Mouse (Mus musculus): Measurements from ENCODE around the gene Prpf38b. TPM values are rescaled to one million over a fixed set of nuclear protein-coding genes. Genes with fewer than 3 reads are reported as not detected.
A peak's percentile ranks its signal among the peaks of the same experiment; 100 is the strongest.

Gene Prpf38b
- polyA plus RNA-seq, 1 experiment: 48.9 TPM

DNA sequence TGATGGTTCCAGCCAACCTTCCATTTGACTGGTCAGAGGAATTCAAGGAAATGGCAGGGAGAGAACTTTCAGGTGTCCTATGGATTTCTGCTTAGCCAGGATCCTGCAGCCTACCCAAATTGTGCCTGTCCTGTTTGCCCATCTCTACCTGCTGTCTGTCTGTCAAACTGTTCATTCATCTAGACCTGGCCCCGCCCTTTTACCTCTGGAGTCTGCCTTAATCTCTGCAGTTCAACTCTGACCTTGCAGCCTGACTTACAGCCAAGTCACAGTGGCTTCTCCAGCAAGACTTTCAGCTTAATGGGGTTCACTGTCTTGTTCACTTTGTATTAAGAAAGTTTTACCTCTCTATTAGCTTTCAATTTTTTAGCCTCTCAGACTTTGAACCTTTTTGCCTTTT is 14.8 kb upstream of the Prpf38b start:
- no peak for DNase-seq
- WGBS: 71% methylated on average over 1 of the region's 1 CpGs
- no peaks in the 10 kb centered on the region for H3K4me1 ChIP-seq (ENCODE audit: control insufficient read depth, insufficient read depth, low read length)
- TF ChIP-seq POLR2A (IDR thresholded peaks at IDR 0.05; ENCODE audit: borderline replicate concordance, extremely low read depth, low read depth, low read length) (no peak), CTCF (IDR thresholded peaks at IDR 0.05; ENCODE audit: insufficient read depth, low read length) (no peak)
- H3K4me3 ChIP-seq (replicated peaks; ENCODE audit: extremely low read depth, low read depth, low read length): no peak overlapping the region

GRCm38 (mm10) chr3:108925677-108926076 is 14.2 kb upstream of the Prpf38b start:
- DNase-seq: no peak
- H3K4me3 ChIP-seq (replicated peaks; ENCODE audit: extremely low read depth, low read depth, low read length): no peak overlapping the region
- TF ChIP-seq CTCF (IDR thresholded peaks at IDR 0.05; ENCODE audit: insufficient read depth, low read length) (no peak), POLR2A (IDR thresholded peaks at IDR 0.05; ENCODE audit: borderline replicate concordance, extremely low read depth, low read depth, low read length) (no peak)
- H3K4me1 ChIP-seq (ENCODE audit: control insufficient read depth, insufficient read depth, low read length): no peaks in the 10 kb centered on the region
- WGBS: 86% methylated on average over 4 of the region's 4 CpGs

DNA sequence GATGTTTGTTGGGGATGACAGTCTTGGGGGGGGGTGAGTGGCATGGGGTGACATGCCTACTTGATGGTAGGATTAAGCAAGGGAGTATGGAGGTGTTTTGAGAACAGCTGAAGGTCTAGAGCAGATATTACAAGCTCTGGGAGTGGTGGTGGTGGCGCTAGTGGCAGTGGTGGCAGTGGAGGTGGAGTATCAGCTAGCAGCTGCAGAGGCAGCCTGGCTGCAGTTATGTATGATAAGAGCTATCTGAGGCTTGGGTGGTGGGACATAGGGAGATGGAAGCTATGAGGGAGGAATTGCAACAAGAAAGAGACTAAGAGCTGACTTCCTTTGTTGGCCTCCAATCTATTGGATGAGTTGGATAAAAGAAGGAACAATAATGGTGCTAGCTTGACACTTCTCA is 10.3 kb upstream of the Prpf38b start:
- Histone ChIP-seq H3K4me1 (ENCODE audit: control insufficient read depth, insufficient read depth, low read length) (no peaks in the 10 kb centered on the region), H3K4me3 (replicated peaks; ENCODE audit: extremely low read depth, low read depth, low read length) (no peak overlapping the region)
- no peak for TF ChIP-seq CTCF (IDR thresholded peaks at IDR 0.05; ENCODE audit: insufficient read depth, low read length)
- TF ChIP-seq POLR2A (IDR thresholded peaks at IDR 0.05; ENCODE audit: borderline replicate concordance, extremely low read depth, low read depth, low read length): no peak
- WGBS: 96% methylated on average over 1 of the region's 1 CpGs
- no peak for DNase-seq

DNA sequence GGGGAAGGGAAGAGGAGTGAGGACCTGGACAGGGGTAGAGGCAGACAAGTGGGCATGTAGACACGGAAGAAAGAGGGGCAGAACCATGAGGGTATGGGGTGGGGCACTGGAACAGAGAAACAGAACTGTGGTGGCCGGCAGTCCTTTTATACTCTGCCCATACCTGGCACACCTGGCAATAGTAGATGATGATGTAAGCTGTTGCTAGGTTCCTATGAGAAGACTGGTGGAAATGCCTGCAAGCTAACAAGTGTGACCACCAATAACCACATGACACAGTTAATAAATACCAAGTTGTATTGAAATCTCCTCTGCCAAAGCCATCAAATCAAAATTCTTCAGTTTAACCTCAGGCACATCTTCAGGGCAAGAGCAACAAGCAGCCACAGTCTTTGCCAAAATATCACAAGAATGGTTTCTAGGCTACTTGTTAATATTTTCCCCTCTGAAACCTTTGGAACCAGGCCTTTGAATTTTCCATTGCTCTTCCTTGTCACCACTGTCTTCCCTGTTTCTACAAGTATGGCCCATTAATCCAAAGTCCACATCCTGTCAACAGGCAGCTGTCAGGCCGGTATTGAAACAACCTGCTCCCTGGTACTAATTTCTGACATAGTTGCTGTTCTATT is 9.0 kb upstream of the Prpf38b start:
- Histone ChIP-seq H3K4me3 (replicated peaks; ENCODE audit: extremely low read depth, low read depth, low read length) (no peak overlapping the region), H3K4me1 (ENCODE audit: control insufficient read depth, insufficient read depth, low read length) (no peaks in the 10 kb centered on the region)
- TF ChIP-seq CTCF (IDR thresholded peaks at IDR 0.05; ENCODE audit: insufficient read depth, low read length) (no peak), POLR2A (IDR thresholded peaks at IDR 0.05; ENCODE audit: borderline replicate concordance, extremely low read depth, low read depth, low read length) (no peak)
- DNase-seq: no peak
- WGBS: 81% methylated on average over 3 of the region's 3 CpGs

DNA sequence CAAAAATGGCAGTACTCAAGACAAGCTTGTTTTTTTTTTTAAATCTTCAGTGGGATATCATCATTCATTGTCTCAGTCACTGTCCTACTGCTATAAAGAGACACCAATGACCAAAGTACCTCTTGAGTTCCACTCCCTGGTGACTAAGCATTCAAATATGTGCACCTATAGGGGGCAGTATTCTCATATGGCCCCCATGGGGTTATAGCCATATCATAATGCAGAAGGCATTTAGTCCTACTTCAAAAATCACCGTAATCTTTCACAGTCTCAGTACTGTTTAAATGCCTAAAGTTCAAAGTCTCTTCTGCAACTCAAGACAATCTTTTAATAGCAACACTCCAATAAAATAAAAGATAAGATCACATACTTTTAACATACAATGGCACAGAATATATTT is 7.3 kb upstream of the Prpf38b start:
- 87% methylated on average over 1 of the region's 1 CpGs for WGBS
- H3K4me1 ChIP-seq (ENCODE audit: control insufficient read depth, insufficient read depth, low read length): no peaks in the 10 kb centered on the region
- TF ChIP-seq POLR2A (IDR thresholded peaks at IDR 0.05; ENCODE audit: borderline replicate concordance, extremely low read depth, low read depth, low read length) (no peak), CTCF (IDR thresholded peaks at IDR 0.05; ENCODE audit: insufficient read depth, low read length) (no peak)
- no peak for DNase-seq
- H3K4me3 ChIP-seq (replicated peaks; ENCODE audit: extremely low read depth, low read depth, low read length): no peak overlapping the region

DNA sequence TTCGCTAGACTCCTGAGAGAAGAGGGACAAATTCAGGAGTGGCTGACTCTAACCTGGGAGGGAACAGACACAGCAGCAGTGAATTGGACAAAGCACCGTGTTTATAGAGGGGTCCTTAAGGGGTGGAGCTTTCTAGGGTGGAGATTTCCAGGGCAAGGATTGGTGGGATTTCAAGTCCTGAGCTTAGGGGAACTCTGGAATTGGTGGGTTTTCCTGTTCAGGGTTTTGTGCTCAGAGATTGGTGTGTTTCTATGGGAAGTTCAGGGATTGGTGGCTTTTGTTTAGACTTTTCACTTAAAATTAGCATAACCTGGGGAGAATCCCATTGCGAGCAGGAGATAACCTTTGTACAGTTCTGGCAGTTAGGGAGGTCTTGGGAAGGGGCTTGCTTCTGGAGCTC is 6.5 kb upstream of the Prpf38b start:
- Histone ChIP-seq H3K4me1 (ENCODE audit: control insufficient read depth, insufficient read depth, low read length) (no peaks in the 10 kb centered on the region), H3K4me3 (replicated peaks; ENCODE audit: extremely low read depth, low read depth, low read length) (no peak overlapping the region)
- DNase-seq: no peak
- 54% methylated on average over 3 of the region's 3 CpGs for WGBS
- TF ChIP-seq CTCF (IDR thresholded peaks at IDR 0.05; ENCODE audit: insufficient read depth, low read length) (no peak), POLR2A (IDR thresholded peaks at IDR 0.05; ENCODE audit: borderline replicate concordance, extremely low read depth, low read depth, low read length) (no peak)

DNA sequence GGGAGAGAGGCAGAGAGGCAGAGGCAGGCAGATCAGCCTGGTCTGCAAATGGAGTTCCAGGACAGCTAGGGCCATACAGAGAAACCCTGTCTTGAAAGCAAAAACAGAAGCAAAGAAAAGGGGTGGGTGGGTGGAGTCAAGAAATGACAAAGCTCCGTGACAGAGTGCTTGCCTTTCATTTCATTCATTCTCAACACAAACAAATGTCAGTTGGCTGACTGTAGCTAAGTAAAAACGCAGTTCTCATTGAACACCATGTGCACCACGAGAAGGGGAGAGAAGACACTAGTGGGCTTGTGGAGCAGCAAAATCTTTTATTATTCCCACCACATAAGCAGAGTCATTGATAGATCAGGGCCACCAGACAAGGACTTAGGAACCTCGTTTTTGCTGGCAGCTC is 5.3 kb upstream of the Prpf38b start:
- 20% methylated on average over 4 of the region's 4 CpGs for WGBS
- no peak for DNase-seq
- no peaks in the 10 kb centered on the region for H3K4me1 ChIP-seq (ENCODE audit: control insufficient read depth, insufficient read depth, low read length)
- no peak overlapping the region for H3K4me3 ChIP-seq (replicated peaks; ENCODE audit: extremely low read depth, low read depth, low read length)
- no peak for TF ChIP-seq CTCF (IDR thresholded peaks at IDR 0.05; ENCODE audit: insufficient read depth, low read length)
- TF ChIP-seq POLR2A (IDR thresholded peaks at IDR 0.05; ENCODE audit: borderline replicate concordance, extremely low read depth, low read depth, low read length): no peak

- H3K4me1 ChIP-seq (ENCODE audit: control insufficient read depth, insufficient read depth, low read length): no peaks in the 10 kb centered on the region
- no peak for DNase-seq
- TF ChIP-seq CTCF (IDR thresholded peaks at IDR 0.05; ENCODE audit: insufficient read depth, low read length): no peak
- WGBS: 71% methylated on average over 1 of the region's 1 CpGs
- H3K4me3 ChIP-seq (replicated peaks; ENCODE audit: extremely low read depth, low read depth, low read length): no peak overlapping the region
Measured at GRCm38 (mm10) chr3:108915999-108916398, 4.5 kb upstream of the Prpf38b start.

GRCm38 (mm10) chr3:108911081-108911547 is 413 bp downstream of the Prpf38b start:
- no peak for TF ChIP-seq POLR2A (IDR thresholded peaks at IDR 0.05; ENCODE audit: borderline replicate concordance, extremely low read depth, low read depth, low read length)
- TF ChIP-seq CTCF (IDR thresholded peaks at IDR 0.05; ENCODE audit: insufficient read depth, low read length): peak; percentile 41; the same call in 1 of the 2 replicates
- peaks cover 12% of the 10 kb centered on the region for H3K4me1 ChIP-seq (ENCODE audit: control insufficient read depth, insufficient read depth, low read length)
- DNase-seq: peak; percentile 61
- peak overlapping the region; percentile 89 for H3K4me3 ChIP-seq (replicated peaks; ENCODE audit: extremely low read depth, low read depth, low read length)
- under 1% methylated on average over 44 of the region's 44 CpGs for WGBS

- peak overlapping the region; percentile 89 for H3K4me3 ChIP-seq (replicated peaks; ENCODE audit: extremely low read depth, low read depth, low read length)
- peaks cover 12% of the 10 kb centered on the region for H3K4me1 ChIP-seq (ENCODE audit: control insufficient read depth, insufficient read depth, low read length)
- WGBS: under 1% methylated on average over 32 of the region's 32 CpGs
- TF ChIP-seq POLR2A (IDR thresholded peaks at IDR 0.05; ENCODE audit: borderline replicate concordance, extremely low read depth, low read depth, low read length): no peak
- no peak for TF ChIP-seq CTCF (IDR thresholded peaks at IDR 0.05; ENCODE audit: insufficient read depth, low read length)
- DNase-seq: peak; percentile 30
Measured at GRCm38 (mm10) chr3:108910303-108911080, 1.0 kb downstream of the Prpf38b start.
